ENCODE assay signal across 22 mouse cellular contexts in genomic region chr14:99309606-99310005, GRCm38 (mm10). TPM values are rescaled to one million over a fixed set of nuclear protein-coding genes. Genes with fewer than 3 reads are reported as not detected.
DNase-seq lines count a peak whose midpoint lies in the region; ATAC-seq and TF ChIP-seq lines count a peak whose summit lies in the region.
"Had no signal": no experiment of that assay in that cellular context is flagged by ENCODE, and none has a peak within 500 bp of the region (broad histone marks: within the 10 kb centered on the region; RNA-seq: fewer than 3 reads in every experiment).

No protein-coding gene starts in this region.

- H3K9me3 ChIP-seq in limb, embryonic 12.5 days, result peaks cover 4% of the 10 kb centered on the region; the same call in 1 of the 2 replicates
- H3K9me3 ChIP-seq in limb, embryonic 10.5 days (replicated peaks), result no peaks in the 10 kb centered on the region
- 0 out of 2 replicates have a peak, but pooled peaks cover 3% of the 10 kb centered on the region for H3K9me3 ChIP-seq in embryonic facial prominence, embryonic 10.5 days
- H3K9me3 ChIP-seq: embryonic facial prominence, embryonic 15.5 days; forebrain, embryonic 10.5 days; heart, embryonic 10.5 days; hindbrain, embryonic 12.5 days had no signal

- H3K4me3 ChIP-seq in limb, embryonic 12.5 days (replicated peaks), result no peak overlapping the region
- H3K4me3 ChIP-seq in limb, embryonic 10.5 days, result no peak overlapping the region
- H3K4me3 ChIP-seq in small intestine, adult 2 months (ENCODE audit: low read depth, low read length), result no peak overlapping the region
- H3K4me3 ChIP-seq in embryonic facial prominence, embryonic 10.5 days, result no peak overlapping the region
- H3K4me3 ChIP-seq: embryonic facial prominence, embryonic 15.5 days; erythroblast, embryonic 14.5 days; forebrain, embryonic 10.5 days; heart, embryonic 10.5 days; hindbrain, embryonic 12.5 days had no signal

- H3K9ac ChIP-seq in limb, embryonic 12.5 days (replicated peaks), result no peak overlapping the region
- H3K9ac ChIP-seq: embryonic facial prominence, embryonic 15.5 days; hindbrain, embryonic 12.5 days had no signal

- no peak for TF ChIP-seq CTCF in small intestine, adult 2 months (IDR thresholded peaks at IDR 0.05; ENCODE audit: extremely low read depth, insufficient read length, insufficient replicate concordance, low read depth, low read length)

- H3K4me2 ChIP-seq in limb, embryonic 12.5 days, result no peak overlapping the region
- H3K4me2 ChIP-seq: embryonic facial prominence, embryonic 15.5 days; hindbrain, embryonic 12.5 days had no signal

- 80% methylated on average over 9 of the region's 9 CpGs for WGBS in limb, embryonic 12.5 days
- WGBS in limb, embryonic 10.5 days, result 91% methylated on average over 9 of the region's 9 CpGs
- WGBS in small intestine, adult 2 months, result 72% methylated on average over 9 of the region's 9 CpGs
- WGBS in embryonic facial prominence, embryonic 10.5 days, result 91% methylated on average over 9 of the region's 9 CpGs

- H3K36me3 ChIP-seq in limb, embryonic 12.5 days, result peaks cover 12% of the 10 kb centered on the region; the same call in 1 of the 2 replicates
- 0 out of 2 replicates have a peak, but pooled peaks cover 3% of the 10 kb centered on the region for H3K36me3 ChIP-seq in limb, embryonic 10.5 days
- H3K36me3 ChIP-seq in small intestine, adult 2 months (ENCODE audit: control insufficient read depth, insufficient read depth, low read length), result peaks cover 83% of the 10 kb centered on the region
- H3K36me3 ChIP-seq in embryonic facial prominence, embryonic 10.5 days (replicated peaks), result peaks cover 4% of the 10 kb centered on the region
- H3K36me3 ChIP-seq: hindbrain, embryonic 12.5 days had no signal

- no peaks in the 10 kb centered on the region for H3K27me3 ChIP-seq in limb, embryonic 12.5 days
- H3K27me3 ChIP-seq in limb, embryonic 10.5 days (ENCODE audit: low read depth, poor library complexity, severe bottlenecking), result no peaks in the 10 kb centered on the region
- H3K27me3 ChIP-seq in small intestine, adult 2 months (ENCODE audit: control insufficient read depth, insufficient read depth, low read length), result no peaks in the 10 kb centered on the region
- H3K27me3 ChIP-seq in embryonic facial prominence, embryonic 10.5 days (replicated peaks; ENCODE audit: low read depth, poor library complexity, severe bottlenecking), result no peaks in the 10 kb centered on the region
- H3K27me3 ChIP-seq: embryonic facial prominence, embryonic 15.5 days; hindbrain, embryonic 12.5 days had no signal

- no peak for TF ChIP-seq POLR2A in small intestine, adult 2 months (IDR thresholded peaks at IDR 0.05; ENCODE audit: low read depth, low read length)

- DNase-seq in limb, embryonic 10.5 days (ENCODE audit: low spot score), result no peak
- peak; percentile 49 for DNase-seq in lung, postnatal 36 days
- no peak for DNase-seq in lung, postnatal 10 days
- no peak for DNase-seq in embryo, embryonic 9.5 days (ENCODE audit: extremely low spot score)
- DNase-seq in embryonic facial prominence, embryonic 10.5 days (ENCODE audit: low spot score), result no peak
- DNase-seq: adrenal gland, adult 2 months; adrenal gland, postnatal 25 days; B cell, adult 2 months; cerebellum, adult 18-20 months; cerebellum, adult 9-11 months; cerebellum, postnatal 36 days; gastrocnemius, postnatal 36 days; heart, postnatal 4 days had no signal

- H3K4me1 ChIP-seq in limb, embryonic 12.5 days (replicated peaks), result no peaks in the 10 kb centered on the region; the same call in 1 of the 2 replicates
- no peaks in the 10 kb centered on the region for H3K4me1 ChIP-seq in limb, embryonic 10.5 days
- peaks cover 11% of the 10 kb centered on the region; the same call in 1 of the 2 replicates for H3K4me1 ChIP-seq in small intestine, adult 2 months (ENCODE audit: control insufficient read depth, insufficient read depth, insufficient read length, low read length)
- H3K4me1 ChIP-seq in embryonic facial prominence, embryonic 10.5 days, result no peaks in the 10 kb centered on the region
- H3K4me1 ChIP-seq: hindbrain, embryonic 12.5 days had no signal

- H3K27ac ChIP-seq in limb, embryonic 12.5 days, result peak overlapping the region; percentile 69; the same call in 1 of the 2 replicates
- no peak overlapping the region for H3K27ac ChIP-seq in limb, embryonic 10.5 days
- peak overlapping the region; percentile 41; the same call in 1 of the 2 replicates for H3K27ac ChIP-seq in small intestine, adult 2 months (ENCODE audit: insufficient read depth, low read depth, low read length)
- no peak overlapping the region for H3K27ac ChIP-seq in embryonic facial prominence, embryonic 10.5 days (replicated peaks)
- H3K27ac ChIP-seq: embryonic facial prominence, embryonic 15.5 days; forebrain, embryonic 10.5 days; heart, embryonic 10.5 days; hindbrain, embryonic 12.5 days had no signal

- ATAC-seq in limb, embryonic 12.5 days (ENCODE audit: insufficient number of reproducible peaks, insufficient read depth, low FRiP score, low TSS enrichment, low read depth), result no peak
- ATAC-seq: CD4-positive, CD25-positive, alpha-beta regulatory T cell, adult 4 months; forebrain, embryonic 14.5 days had no signal

RNA-seq across cellular contexts. Expression of gene Klf5, which starts 11.1 kb away (rescaled TPM):
- polyA plus RNA-seq in limb, embryonic 12.5 days (2016; fragmentation: Nextera tagmentation; extraction: Ambion mirVana), result 6.9 and 7.5 TPM in 2 replicates
- polyA plus RNA-seq in limb, embryonic 10.5 days (2016; fragmentation: Nextera tagmentation; extraction: Ambion mirVana), result 1.6 and 2.2 TPM in 2 replicates
- polyA plus RNA-seq in small intestine, adult 2 months (2012; rRNA removed), result 77.7 and 232 TPM in 2 replicates
- polyA plus RNA-seq in embryonic facial prominence, embryonic 10.5 days (2016; fragmentation: Nextera tagmentation; extraction: Ambion mirVana), result 3.1 TPM in 2 replicates

Comparison
In these comparisons a context has a peak if more than half of its experiments do, and no peak if none do; other contexts are left out.
1. H3K27ac ChIP-seq: peak in limb, embryonic 12.5 days (single experiment) and small intestine, adult 2 months (single experiment); none in limb, embryonic 10.5 days (single experiment) and embryonic facial prominence, embryonic 10.5 days (single experiment).